Mouse (Mus musculus): ENCODE measurements around the gene Rpl38. TPM values are rescaled to one million over a fixed set of nuclear protein-coding genes. Genes with fewer than 3 reads are reported as not detected.
"Not testable (repeated sequence)": the region's sequence is repeated elsewhere in the genome, so short reads cannot be mapped to it uniquely, and the experiment has no call there.

Rpl38 gene
- total RNA-seq, 2 experiments from 2014 or later: 1,120 to 1,187 TPM

DNA sequence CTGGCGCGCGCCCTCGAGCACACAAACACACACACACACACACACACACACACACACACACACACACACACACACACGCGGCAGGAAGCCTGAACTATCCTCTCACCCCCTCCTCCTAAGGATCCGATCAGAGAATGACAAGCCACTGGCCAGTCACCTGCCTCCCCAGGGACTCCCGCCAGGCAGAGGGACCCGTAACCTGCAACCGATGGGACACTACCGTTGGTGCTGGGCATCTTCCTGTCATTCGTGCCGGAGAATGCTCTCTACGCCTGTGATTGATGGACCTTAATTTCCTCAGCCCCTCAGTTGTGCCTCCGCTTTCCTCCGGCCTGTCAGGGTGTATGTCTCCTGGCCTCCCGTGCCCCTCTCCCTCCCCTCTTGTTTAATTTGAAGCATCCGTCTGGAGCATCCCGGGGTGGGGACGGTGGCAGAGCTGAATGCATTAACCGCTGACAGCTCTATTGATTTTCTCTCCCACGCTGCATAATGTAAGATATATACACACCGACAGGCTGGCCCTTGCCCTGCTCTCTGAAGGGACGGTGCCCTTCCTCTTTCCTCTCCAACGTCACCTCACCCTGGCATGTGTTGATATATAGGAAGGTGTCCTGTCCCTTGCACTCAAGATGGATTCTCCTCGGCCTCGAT lies 11.2 kb upstream of the Rpl38 start:
- no peak for DNase-seq

DNA sequence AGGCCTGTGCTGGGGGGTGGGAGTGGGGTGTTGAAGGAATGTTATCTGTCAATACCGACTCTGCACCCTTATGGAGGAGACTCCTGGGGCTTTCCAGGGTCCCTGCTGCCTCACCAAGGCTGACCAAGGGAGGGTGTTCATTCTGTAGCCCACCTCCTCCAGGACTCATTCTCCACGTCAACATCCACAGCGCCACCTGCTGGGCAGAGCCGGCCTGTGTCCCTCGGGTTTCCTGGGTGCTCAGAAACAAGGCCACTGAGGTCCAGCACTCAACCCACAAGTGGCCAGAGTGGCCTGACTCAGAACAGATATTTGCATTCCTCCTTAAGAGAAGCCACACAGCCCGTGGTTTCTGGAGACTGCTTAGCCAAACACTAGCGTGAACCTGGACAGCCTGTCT lies 10.6 kb upstream of the Rpl38 start:
- DNase-seq: peak; percentile 75 to 77

DNA sequence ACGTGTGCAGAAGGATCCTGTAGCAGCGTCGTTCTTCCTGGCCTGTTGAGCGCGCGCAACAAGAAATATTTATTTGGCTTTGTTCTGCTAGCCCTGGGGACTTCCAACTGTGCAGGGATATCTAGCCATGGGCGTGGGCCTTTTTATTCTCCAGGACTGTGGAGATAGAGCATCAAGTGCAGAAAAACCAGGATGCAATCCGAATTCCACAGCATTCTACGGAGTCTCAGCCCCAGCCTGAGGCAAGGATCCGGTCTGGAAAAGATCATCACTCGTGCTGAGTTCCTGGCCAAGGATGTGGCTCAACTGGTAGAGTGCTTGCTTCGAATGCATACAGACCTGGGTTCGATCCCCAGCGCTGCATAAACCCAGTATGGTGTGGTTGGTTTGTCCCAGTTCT lies 6.2 kb upstream of the Rpl38 start:
- DNase-seq: no peak

DNA sequence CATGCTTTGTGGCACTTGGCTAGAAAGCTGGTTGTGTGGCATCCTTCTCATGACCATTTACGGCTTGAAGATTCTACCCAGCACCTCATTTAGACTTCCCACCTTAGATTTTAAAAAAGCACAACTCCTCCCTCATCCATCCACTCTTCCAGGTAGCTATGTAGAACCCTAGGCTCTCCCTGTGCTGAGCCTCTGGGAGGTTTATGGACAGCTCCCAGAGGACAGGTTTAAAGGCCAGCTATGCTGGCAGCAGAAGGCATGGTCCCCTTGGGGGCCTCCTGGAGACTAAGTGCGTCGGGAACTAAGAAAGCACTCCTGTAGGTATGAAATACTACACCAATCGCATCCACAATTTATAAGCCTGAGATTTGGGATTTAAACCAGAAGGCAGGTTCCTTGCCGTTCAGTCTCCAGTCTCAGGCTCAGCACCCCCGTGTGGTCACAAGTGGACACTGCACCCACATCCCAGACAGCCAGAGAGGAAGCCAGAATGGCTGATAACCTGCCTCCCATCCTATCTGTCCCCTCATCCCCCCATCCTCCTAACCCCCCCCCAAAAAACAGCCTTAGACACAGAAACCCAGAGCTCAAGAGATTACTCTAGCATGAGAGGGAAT lies 5.5 kb upstream of the Rpl38 start:
- peak; percentile 68 to 78 for DNase-seq

DNA sequence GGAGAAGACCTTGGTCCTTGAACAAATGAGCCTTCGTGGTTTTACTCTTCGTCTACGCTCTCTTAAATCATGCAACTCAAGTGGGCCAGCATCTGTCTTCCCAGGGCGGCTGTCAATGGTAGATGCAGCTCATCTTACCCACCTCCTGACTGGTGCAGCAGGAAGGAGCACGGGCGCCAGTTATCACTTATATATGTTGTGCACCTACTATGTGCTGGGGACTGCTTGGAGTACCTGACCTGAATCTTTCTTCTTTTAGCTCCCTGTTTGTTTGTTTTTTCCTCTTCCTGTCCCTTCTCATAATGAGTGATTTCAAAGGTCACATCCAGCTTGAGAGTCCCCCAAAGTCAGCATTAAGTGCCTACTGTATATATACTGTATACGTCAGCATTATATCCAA lies 4.2 kb upstream of the Rpl38 start:
- DNase-seq: no peak

DNA sequence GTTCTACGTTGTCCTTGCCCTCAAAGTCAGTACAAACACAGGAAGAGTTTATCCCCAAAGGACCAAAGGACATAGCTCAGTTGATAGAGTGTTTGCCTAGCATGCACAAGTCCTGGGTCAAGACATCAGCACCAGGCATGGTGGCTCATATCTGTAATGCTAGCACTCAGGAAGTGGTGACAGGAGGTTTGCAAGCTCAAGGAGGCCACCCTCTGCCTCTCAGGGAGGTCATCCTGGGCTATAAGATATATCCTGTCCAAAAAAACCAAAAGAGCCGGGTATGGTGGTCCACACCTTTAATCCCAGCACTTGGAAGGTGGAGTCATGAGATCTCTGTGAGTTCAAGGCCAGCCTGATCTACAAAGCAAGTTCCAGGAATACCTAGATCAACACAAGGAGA lies 2.9 kb upstream of the Rpl38 start:
- no peak for DNase-seq

DNA sequence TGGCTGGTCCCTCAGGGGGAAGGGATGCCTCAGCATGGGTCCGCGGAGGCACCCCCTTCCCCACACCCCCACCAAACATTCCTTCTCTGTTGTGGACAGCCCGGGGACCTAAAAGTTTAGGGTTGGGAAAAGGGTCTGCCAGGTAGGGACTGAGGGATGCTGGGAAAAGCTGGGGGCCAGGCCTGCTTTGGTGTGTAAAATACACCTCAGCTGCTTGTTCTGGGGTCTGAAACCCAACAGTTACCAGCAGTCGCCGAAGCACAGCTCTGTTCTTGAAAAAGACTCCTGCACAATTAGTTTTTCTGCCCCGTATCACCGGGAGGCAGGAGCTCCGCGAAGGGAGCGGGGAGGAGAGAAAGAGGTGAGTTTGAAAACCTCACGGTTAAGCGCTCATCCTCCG lies 1.5 kb upstream of the Rpl38 start:
- DNase-seq: no peak

DNA sequence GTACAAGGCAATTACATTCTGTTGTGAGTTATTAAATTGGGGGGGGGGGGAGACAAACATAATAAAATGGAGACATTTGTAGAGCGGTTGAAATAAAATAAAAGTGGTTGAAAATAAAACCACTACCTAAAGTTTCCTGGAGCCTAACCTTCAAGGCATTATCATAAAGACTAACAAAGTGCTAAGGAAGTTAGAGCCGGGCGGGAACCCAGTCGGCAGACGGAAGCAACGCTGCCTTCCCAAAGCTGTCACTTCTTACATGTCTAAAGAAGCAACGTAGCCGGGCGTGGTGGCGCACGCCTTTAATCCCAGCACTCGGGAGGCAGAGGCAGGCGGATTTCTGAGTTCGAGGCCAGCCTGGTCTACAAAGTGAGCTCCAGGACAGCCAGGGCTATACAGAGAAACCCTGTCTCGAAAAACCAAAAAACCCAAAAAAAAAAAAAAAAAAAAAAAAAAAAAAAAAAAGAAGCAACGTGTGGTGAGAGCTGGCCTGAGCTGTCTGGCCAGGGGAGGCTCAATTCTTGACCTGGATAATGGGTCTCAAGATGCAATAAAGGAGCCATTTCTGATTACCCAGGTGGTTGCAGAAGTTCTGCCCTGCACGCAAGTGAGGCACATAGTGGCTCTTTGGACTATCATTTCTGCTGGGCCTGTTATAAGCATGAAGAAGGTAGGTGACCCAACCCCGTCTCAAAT lies 940 bp upstream of the Rpl38 start:
- no peak for DNase-seq

DNA sequence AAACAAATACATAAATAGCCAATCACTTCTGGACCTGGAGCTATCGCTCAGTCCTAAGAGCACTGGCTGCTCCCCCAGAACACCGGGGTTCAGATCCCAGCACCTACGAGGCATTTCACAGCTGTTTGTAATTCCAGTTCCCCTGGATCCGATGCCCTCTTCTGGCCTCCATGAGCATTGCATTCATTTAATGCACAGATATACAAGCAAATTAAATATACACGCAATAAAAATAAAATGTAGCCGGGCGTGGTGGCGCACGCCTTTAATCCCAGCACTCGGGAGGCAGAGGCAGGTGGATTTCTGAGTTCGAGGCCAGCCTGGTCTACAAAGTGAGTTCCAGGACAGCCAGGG lies 415 bp upstream of the Rpl38 start:
- DNase-seq: peak in 1 of 2 experiments; percentile 49

DNA sequence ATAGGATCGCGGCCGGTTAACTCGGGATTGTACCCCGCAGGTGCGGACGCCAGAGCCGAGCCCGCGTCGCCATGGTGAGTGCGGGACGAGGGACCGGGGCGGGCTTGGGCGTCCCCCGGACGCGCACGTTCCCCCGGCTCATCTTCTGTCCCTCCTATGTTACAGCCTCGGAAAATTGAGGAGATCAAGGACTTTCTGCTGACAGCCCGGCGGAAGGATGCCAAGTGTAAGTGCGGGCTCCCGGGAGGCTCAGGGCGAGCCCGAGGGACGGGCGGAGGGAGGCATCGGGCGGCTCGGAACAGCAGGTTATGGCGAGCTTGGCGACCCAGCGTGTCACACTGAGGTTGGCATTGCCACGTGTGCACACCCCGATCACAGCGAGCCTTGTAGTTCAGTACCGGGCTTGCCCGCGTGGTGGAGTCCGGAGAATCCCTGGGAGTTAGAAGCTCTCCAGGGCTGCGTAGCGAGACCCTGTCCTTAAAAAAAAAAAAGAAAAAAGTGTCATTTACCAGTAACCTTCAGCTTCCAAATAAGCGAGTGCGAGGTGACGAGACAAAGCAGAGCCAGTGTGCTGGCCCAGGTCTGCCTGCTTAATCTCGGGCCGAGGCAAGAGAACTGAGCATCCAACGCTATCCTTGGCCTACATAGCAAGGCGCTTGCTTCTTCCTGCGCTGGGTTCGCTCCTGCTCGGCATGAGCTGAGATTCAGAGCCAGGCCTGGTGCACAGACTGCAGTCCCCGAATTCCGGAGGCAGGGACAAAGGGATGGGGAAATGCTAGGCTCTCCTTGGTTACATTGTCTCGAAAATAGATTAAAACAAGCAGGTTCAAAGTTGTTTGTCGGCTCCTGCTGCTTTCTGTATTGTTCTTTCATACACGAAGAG lies 658 bp downstream of the Rpl38 start:
- peak; percentile 81 to 86 for DNase-seq

DNA sequence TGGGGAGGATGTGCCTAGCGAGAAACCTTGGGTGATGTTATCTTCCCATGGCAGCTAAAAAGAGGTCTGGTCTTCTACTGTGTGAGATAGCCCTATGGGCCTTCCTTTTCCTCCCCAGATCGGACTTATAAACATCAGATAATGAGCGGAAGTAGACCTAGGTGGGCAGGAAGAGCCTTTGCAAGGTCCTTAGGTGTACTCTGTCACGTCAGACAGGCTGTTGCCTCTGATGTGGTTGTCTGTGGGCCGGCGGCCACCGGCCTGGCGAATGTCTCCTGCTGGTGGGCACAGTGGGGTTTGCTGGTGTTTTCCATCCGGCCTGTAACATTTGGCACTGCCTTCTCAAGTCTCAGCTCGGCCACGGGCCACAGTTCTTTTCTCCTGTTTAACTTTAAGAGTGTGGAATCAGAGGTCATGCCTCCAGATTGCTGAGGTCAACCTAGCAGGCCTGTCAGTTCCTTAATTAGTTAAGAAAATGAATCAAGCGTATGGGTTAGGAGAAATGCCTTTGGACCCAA lies 1.4 kb downstream of the Rpl38 start:
- no peak for DNase-seq

DNA sequence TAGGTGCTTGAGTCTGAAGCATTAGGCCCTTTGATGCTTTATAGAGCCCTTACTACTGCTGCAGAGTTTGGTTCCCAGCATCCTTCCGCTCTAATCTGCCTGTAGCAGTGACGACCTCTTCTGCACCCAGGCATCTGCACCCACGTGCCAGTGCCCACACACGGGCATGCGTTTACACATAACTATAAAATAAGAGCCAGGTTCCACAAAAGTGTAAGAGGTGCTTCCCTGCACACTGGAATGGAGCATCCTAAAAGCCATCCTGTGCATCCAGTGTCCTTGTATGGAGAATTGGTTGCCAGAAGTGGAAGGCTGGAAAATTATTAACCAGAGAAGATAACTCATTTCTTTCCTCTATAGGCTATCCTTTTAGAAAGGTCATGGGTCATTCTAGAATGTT lies 2.8 kb downstream of the Rpl38 start:
- DNase-seq: no peak

DNA sequence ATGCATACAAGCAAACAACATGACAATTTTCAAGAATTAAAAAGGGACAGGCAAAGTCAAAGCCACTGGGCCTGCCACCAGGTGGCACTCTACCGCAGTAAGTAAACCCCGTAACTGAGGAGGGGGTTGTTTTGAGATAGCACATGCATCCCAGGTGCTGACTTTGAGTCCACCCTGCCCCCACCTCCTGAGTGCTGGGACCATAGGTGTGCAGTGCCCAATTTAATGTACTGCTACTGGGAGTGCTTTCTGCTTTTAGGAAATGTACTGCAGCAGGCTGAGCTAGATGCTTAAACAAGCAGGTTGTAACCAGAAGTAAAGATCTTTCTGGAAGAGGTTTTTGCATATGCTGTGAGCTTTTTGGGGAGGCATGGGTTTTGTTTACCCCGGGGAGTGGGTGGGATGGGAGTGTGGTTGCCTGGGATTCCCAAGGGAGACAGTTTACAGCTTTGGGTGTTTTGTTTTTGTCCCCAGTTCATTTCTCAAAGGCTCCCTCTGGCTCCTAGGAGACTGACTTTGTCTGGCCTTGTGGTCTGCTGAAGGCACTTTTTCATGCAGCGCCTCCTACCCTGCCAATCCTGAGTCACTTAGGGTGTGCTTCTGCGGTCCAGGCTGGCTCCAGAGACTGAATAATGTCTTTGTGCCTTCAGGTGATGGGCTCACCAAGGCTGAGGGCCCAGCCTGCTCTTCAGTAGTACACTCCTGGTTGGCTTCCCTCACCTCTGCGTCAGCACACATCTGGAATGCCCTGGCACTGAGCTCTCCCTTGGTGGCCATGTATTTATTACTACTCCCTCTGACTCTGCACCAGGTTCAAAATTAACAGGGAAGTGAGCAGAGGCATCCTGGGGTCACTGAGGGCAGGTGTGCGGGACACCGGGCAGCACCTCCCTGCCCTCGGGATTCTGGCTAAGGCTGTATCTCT lies 4.7 kb downstream of the Rpl38 start:
- DNase-seq: peak; percentile 60 to 69

DNA sequence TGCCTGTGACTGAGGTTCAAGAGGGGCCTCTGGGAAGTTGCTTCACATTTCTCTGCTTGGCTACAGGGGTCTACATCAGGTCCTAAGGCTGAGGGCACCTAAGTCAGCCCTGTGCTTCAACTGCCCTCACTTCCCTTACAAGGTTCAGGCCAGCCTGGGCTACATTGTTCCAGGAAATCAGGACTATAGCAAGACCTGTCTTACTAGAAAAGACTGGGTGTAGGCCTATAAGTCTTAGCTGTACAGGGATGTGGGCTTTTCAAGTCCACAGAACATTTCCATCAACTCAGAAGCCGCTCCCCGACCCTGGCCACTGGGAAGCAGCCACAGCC lies 5.4 kb downstream of the Rpl38 start:
- no peak for DNase-seq

DNA sequence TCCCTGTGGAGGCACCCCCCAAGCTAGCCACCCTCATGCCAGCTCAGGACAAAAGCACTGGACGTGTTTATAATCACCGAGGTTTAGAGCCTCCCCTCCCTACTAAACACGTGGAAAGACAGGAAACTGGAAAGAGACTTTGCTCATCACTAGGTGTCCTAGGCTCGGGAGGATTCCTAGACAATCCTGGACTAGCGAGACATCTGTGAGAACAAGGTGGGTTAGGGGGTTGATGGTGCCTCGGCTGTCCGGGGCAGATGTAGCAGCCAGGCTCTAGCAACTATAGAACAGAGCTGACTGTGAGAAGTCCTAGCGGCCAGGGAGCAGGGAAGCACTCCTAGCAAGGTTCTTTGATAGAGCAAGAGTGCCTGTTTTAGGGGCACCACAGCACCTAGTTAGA lies 5.9 kb downstream of the Rpl38 start:
- no peak for DNase-seq

DNA sequence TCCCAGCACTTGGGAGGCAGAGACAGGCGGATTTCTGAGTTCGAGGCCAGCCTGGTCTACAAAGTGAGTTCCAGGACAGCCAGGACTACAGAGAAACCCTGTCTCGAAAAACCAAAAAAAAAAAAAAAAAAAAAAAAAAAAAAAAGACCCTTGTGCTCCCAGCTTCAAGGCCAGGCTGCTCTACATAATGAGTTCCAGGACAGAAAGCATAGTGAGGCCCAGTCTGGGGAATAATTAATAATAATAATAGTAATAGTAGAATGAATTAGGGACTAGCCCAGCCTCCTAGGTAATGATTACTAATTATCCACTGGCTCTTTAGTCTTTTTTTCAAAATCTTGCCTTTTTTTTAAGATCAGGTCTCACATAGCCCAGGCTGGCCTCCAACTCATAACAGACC lies 6.5 kb downstream of the Rpl38 start:
- DNase-seq: not testable (repeated sequence)

DNA sequence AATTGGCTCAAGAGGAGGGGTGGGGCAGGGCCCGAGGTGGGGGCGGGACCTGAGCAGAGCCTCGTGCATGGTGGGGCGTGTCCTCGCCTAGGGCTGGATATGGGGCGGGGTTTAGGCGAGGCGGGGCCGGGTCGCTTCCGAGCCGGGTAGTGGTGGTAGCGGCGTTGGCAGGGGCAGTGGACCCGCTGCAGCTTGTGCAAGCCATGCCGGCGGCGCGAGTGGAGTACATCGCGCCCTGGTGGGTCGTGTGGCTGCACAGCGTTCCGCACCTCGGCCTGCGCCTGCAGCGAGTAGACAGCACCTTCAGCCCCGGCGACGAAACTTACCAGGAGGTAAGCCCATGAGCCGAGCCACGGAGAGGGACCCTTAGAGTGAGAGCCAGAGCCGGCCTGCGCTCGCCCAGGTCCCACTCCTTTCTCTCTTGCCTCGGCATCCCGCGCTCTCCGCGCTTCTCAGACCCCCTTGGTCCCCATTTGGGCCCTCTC lies 7.1 kb downstream of the Rpl38 start, which contains the start of gene Ttyh2:
Gene Ttyh2, plus strand, starts transcription at position 91 of the 485 bp plus-strand sequence.
- peak; percentile 95 to 97 for DNase-seq

DNA sequence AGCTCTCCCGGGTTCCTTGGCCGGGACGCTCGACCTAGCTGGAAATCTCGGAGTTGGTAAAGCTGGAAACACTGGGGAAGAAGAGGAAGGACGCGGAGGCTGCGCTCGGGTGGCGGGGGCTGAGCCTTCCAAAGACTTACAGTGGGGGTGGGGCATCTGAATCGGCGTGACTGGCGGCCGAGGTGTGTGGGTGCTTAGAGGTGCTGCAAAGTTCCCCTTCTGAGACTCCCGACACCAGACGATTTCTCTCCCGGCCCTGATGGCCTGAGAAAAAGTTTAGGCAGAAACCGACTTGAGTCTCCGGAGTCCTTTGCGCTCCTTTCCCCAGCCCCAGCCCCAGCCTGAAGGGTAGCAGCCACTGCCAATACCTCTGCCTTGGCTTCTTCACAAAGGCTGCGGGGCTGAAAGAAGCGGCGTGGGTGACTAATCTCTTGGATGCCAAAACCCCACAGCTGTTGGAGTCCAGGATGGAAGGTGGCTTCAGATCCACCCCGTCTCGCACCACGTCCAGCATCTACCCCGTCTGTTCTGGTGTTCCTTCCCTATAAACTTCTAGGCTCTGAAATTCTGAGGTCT lies 7.6 kb downstream of the Rpl38 start:
- peak; percentile 67 to 78 for DNase-seq

DNA sequence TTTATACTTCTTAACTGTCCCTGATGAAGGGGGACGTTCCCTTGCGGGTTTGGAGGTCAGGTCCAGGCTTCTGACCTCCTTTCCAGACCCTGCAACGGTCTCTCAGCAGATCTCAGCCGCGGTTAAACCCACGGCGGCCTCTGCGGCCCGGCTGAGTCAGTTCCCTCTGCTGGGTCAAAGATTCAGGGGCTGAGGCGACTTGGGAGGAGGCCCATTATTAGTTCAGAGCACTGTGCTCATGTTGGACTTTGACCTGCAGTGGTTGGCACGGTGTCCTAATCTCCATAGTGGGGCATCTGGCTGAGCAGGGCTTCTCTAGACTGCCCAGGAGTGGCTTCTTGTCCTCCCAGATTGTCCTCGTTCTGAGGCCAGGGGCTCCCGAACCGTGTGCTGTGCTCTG lies 8.1 kb downstream of the Rpl38 start:
- DNase-seq: peak; percentile 76

DNA sequence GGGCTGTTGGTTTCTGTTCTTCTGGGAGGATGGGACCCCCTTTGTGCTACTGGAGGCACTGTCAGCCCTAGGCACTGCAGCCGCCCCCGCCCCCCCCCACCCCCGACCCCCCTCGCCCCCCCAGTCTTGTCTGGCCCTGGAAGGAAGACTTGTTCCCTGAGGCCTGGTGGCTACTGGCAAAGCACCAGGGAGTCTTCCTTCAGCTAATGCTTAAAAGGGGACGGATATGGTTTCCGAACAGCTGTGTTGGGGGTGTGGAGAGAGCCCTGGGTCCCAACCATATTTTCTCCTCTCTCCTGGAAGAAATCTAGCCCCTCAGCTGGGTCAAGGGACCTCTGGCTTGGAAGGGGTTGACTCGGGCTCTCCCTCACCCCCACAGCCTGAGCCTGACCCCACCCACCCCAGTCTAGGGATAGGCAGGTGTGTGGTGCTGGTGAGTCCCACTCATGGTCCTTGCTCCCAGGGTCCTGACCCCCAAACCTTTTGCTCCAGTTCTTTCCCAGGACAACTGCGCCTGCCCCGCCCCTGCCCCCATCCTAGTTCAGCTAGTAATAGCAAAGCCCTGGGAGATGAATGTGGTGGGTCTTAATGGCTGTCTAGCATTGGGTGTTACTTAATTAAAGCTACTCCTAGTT lies 8.7 kb downstream of the Rpl38 start:
- peak in 1 of 2 experiments; percentile 39 for DNase-seq

Measured in adrenal gland, postnatal 36 days (tissue).